Mouse (Mus musculus) myocyte (in vitro differentiated cells): ENCODE data around the gene Cdk19. TPM values are rescaled to one million over a fixed set of nuclear protein-coding genes. Genes with fewer than 3 reads are reported as not detected.

Experiments
- H3K27me3 ChIP-seq: one replicate; pipeline ENCODE4 v1.6.1; 2011; ENCODE audit not compliant: control insufficient read depth, insufficient read depth, insufficient read length
- H3K36me3 ChIP-seq: one replicate; pipeline ENCODE4 v1.6.1; 2011; ENCODE audit not compliant: control insufficient read depth, insufficient read depth
- H3K4me2 ChIP-seq: one replicate; pipeline ENCODE4 v1.6.1; 2011; ENCODE audit warnings: low read depth, control low read depth
- H3K4me3 ChIP-seq: one replicate; pipeline ENCODE4 v1.5.1; 2011; ENCODE audit warnings: mild to moderate bottlenecking, control low read depth, moderate library complexity
- H3K79me2 ChIP-seq: one replicate; pipeline ENCODE4 v1.6.1; 2011; ENCODE audit not compliant: control insufficient read depth, insufficient read depth
- H3ac ChIP-seq: one replicate; pipeline ENCODE4 v1.6.1; 2011; ENCODE audit not compliant: control insufficient read depth, insufficient read length
- CEBPB ChIP-seq: IDR thresholded peaks from 2 replicates; pipeline ENCODE4 v1.6.1; 2011; ENCODE audit warnings: mild to moderate bottlenecking, moderate library complexity; ENCODE audit not compliant: poor library complexity, insufficient read depth, severe bottlenecking
- E2F4 ChIP-seq: IDR thresholded peaks from one replicate; pipeline ENCODE4 v1.6.1; 2011; ENCODE audit warnings: mild to moderate bottlenecking, control low read depth, moderate library complexity; ENCODE audit not compliant: insufficient read depth
- MAX ChIP-seq: IDR thresholded peaks from one replicate; pipeline ENCODE4 v1.6.1; 2011; ENCODE audit warnings: low read depth, mild to moderate bottlenecking, control low read depth
- MYOD1 ChIP-seq, 3 experiments: IDR thresholded peaks; one replicate each; pipeline ENCODE4 v1.6.1; 2011; ENCODE audit warnings: control low read depth in 2 of 3, low read depth in 2 of 3, mild to moderate bottlenecking in 2 of 3, moderate library complexity in 1 of 3; ENCODE audit not compliant: insufficient read length in 2 of 3, control insufficient read depth in 1 of 3
- MYOG ChIP-seq, 3 experiments: IDR thresholded peaks; one replicate each; pipeline ENCODE4 v1.6.1; 2011; ENCODE audit warnings: control low read depth in 2 of 3, low read depth in 2 of 3, mild to moderate bottlenecking in 2 of 3; ENCODE audit not compliant: insufficient read length in 2 of 3, control insufficient read depth in 1 of 3, insufficient read depth in 1 of 3
- POLR2A ChIP-seq: IDR thresholded peaks from one replicate; pipeline ENCODE4 v1.6.1; 2011; ENCODE audit warnings: low read depth, mild to moderate bottlenecking, control low read depth, moderate library complexity; ENCODE audit not compliant: insufficient read length
- POLR2AphosphoS2 ChIP-seq: IDR thresholded peaks from one replicate; pipeline ENCODE4 v1.6.1; 2011; ENCODE audit warnings: low read depth, control low read depth; ENCODE audit not compliant: insufficient read length
- REST ChIP-seq: IDR thresholded peaks from one replicate; pipeline ENCODE4 v1.6.1; 2011; ENCODE audit warnings: mild to moderate bottlenecking, control low read depth, moderate library complexity; ENCODE audit not compliant: insufficient read depth, insufficient read length
- SRF ChIP-seq: IDR thresholded peaks from one replicate; pipeline ENCODE4 v1.6.1; 2011; ENCODE audit warnings: low read depth; ENCODE audit not compliant: control insufficient read depth, insufficient read length
- TCF12 ChIP-seq: IDR thresholded peaks from one replicate; pipeline ENCODE4 v1.6.1; 2011; ENCODE audit warnings: mild to moderate bottlenecking, control low read depth; ENCODE audit not compliant: poor library complexity, insufficient read depth, severe bottlenecking
- TCF3 ChIP-seq: IDR thresholded peaks from one replicate; pipeline ENCODE4 v1.6.1; 2011; ENCODE audit warnings: low read depth, control low read depth; ENCODE audit not compliant: insufficient read length
- USF1 ChIP-seq: IDR thresholded peaks from one replicate; pipeline ENCODE4 v1.6.1; 2011; ENCODE audit warnings: low read depth, mild to moderate bottlenecking, control low read depth, moderate library complexity
- polyA plus RNA-seq: library from polyadenylated mRNA; unstranded; fragments of >200 nt; fragmentation: generic; extraction: Trizol; gene quantifications from one replicate; pipeline ENCODE4 v1.2.1, GENCODE M21; 2012; ENCODE audit warnings: missing spikeins

The Cdk19 gene
- polyA plus RNA-seq, 1 experiment = 5.3 TPM

DNA sequence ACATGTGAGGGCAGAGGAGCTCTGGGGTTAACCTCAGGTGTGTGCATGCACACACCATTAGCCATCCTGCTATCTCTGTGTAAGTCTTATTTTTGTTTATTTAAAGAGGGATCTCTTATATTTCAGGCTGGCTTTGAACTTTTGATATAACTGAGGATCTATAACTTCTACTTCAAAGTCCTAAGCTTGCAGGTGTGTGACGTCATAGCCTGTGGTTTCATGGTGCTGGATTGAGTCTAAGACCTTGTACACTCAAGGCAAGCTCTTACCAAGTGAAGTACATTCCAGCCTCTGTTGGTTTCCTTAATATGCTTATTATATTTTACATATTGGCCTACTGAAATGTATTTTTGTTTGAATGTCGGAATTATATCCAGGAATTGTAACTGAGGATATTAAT, 129.8 kb downstream of the Cdk19 start:
- Histone ChIP-seq H3ac (no peak overlapping the region), H3K4me2 (no peak overlapping the region), H3K79me2 (no peaks in the 10 kb centered on the region), H3K4me3 (no peak overlapping the region), H3K27me3 (no peaks in the 10 kb centered on the region), H3K36me3 (peaks cover 5% of the 10 kb centered on the region)
- TF ChIP-seq TCF12 (no peak), USF1 (no peak), MYOD1 (IDR thresholded peaks at IDR 0.05; ENCODE audit: control insufficient read depth in 1 of 3, insufficient read length in 2 of 3, low read depth in 2 of 3) (no peak), REST (no peak), POLR2A (no peak), MYOG (IDR thresholded peaks at IDR 0.05; ENCODE audit: control insufficient read depth in 1 of 3, insufficient read depth in 1 of 3, insufficient read length in 2 of 3, low read depth in 2 of 3) (no peak), SRF (no peak), CEBPB (no peak), POLR2AphosphoS2 (no peak), TCF3 (no peak), E2F4 (no peak), MAX (no peak)

- Histone ChIP-seq H3K79me2 (no peaks in the 10 kb centered on the region), H3K4me3 (no peak overlapping the region), H3K36me3 (peaks cover 5% of the 10 kb centered on the region), H3K4me2 (no peak overlapping the region), H3K27me3 (no peaks in the 10 kb centered on the region), H3ac (no peak overlapping the region)
- TF ChIP-seq REST = no peak
- TF ChIP-seq USF1 = no peak
- no peak for TF ChIP-seq POLR2A
- TF ChIP-seq SRF = no peak
Measured at GRCm38 (mm10) chr10:40476535-40477285, 137.3 kb downstream of the Cdk19 start.

- Histone ChIP-seq H3K4me2 (no peak overlapping the region), H3K27me3 (no peaks in the 10 kb centered on the region), H3K4me3 (no peak overlapping the region), H3K36me3 (peaks cover 5% of the 10 kb centered on the region), H3ac (no peak overlapping the region), H3K79me2 (no peaks in the 10 kb centered on the region)
- no peak for TF ChIP-seq MYOD1 (IDR thresholded peaks at IDR 0.05; ENCODE audit: control insufficient read depth in 1 of 3, insufficient read length in 2 of 3, low read depth in 2 of 3)
- no peak for TF ChIP-seq SRF
- no peak for TF ChIP-seq E2F4
- no peak for TF ChIP-seq REST
- TF ChIP-seq TCF3 = no peak
- no peak for TF ChIP-seq POLR2A
- TF ChIP-seq USF1 = no peak
- no peak for TF ChIP-seq POLR2AphosphoS2
- TF ChIP-seq MYOG (IDR thresholded peaks at IDR 0.05; ENCODE audit: control insufficient read depth in 1 of 3, insufficient read depth in 1 of 3, insufficient read length in 2 of 3, low read depth in 2 of 3) = no peak
- TF ChIP-seq MAX = no peak
- no peak for TF ChIP-seq TCF12
- TF ChIP-seq CEBPB = no peak
Measured at GRCm38 (mm10) chr10:40477426-40478075, 138.2 kb downstream of the Cdk19 start.

- Histone ChIP-seq H3K4me2 (no peak overlapping the region), H3ac (no peak overlapping the region), H3K79me2 (no peaks in the 10 kb centered on the region), H3K27me3 (no peaks in the 10 kb centered on the region), H3K36me3 (no peaks in the 10 kb centered on the region), H3K4me3 (no peak overlapping the region)
- TF ChIP-seq TCF12 (no peak), POLR2A (no peak), TCF3 (no peak), E2F4 (no peak), MYOD1 (IDR thresholded peaks at IDR 0.05; ENCODE audit: control insufficient read depth in 1 of 3, insufficient read length in 2 of 3, low read depth in 2 of 3) (no peak), MAX (no peak), CEBPB (no peak)
Measured at GRCm38 (mm10) chr10:40478626-40479025, 139.3 kb downstream of the Cdk19 start.

GRCm38 (mm10) chr10:40479216-40479615, 139.9 kb downstream of the Cdk19 start:
- Histone ChIP-seq H3K79me2 (no peaks in the 10 kb centered on the region), H3K36me3 (no peaks in the 10 kb centered on the region), H3K4me2 (no peak overlapping the region), H3ac (no peak overlapping the region), H3K4me3 (no peak overlapping the region), H3K27me3 (no peaks in the 10 kb centered on the region)
- TF ChIP-seq SRF = no peak
- TF ChIP-seq USF1 = no peak
- no peak for TF ChIP-seq MYOG (IDR thresholded peaks at IDR 0.05; ENCODE audit: control insufficient read depth in 1 of 3, insufficient read depth in 1 of 3, insufficient read length in 2 of 3, low read depth in 2 of 3)
- TF ChIP-seq CEBPB = no peak
- TF ChIP-seq E2F4 = no peak
- TF ChIP-seq REST = no peak
- no peak for TF ChIP-seq MYOD1 (IDR thresholded peaks at IDR 0.05; ENCODE audit: control insufficient read depth in 1 of 3, insufficient read length in 2 of 3, low read depth in 2 of 3)
- TF ChIP-seq MAX = no peak
- TF ChIP-seq POLR2A = no peak
- TF ChIP-seq TCF3 = no peak
- TF ChIP-seq TCF12 = no peak
- no peak for TF ChIP-seq POLR2AphosphoS2
